Mouse (Mus musculus): Measurements from ENCODE around the gene Mcm6. TPM values are rescaled to one million over a fixed set of nuclear protein-coding genes. Genes with fewer than 3 reads are reported as not detected.

Gene Mcm6
- polyA plus RNA-seq, 1 experiment from 2014 or later = 224 TPM

DNA sequence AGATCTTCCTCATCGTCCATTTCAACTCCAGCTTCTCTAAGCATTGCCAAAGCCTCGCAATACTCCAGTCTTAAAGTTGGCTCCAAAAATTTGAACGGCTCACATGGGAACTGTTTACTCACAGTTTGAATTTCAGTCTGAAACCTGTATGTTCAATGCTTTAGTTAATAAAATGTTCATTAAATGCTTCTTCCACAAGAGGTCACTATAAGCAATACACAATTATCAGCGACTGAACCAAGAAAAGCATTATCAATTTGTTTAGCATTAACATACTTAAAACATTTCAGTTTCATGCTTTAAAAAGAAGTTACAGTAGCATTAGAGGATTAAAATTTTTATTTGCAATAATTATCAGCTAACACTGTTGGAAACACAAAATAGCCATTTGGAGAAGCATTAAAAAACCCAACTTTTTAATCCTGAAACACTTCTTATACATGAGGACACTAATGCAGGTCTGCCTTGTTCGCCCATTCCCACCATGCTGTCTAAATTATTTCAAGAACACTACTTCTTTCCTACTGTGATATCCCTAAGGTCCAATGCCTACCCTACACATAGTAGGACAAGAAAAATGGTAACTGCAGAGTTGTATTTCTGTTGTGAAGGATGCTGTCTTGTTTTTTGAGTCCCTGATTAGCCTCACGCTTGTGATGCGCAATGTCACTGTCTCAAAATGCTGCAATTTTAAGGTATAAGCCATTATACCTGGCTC, 12.8 kb upstream of the Mcm6 start:
- Histone ChIP-seq H3K36me3 (peaks cover 16% of the 10 kb centered on the region), H3K9ac (no peak overlapping the region), H3K27me3 (replicated peaks) (no peaks in the 10 kb centered on the region), H3K4me3 (replicated peaks) (no peak overlapping the region), H3K4me2 (no peak overlapping the region), H3K4me1 (no peaks in the 10 kb centered on the region), H3K9me3 (no peaks in the 10 kb centered on the region), H3K27ac (no peak overlapping the region)
- WGBS = 76% methylated on average over 7 of the region's 7 CpGs
- ATAC-seq (ENCODE audit: insufficient read depth, low FRiP score, low read depth) = no peak

- H3K4me2 ChIP-seq = no peak overlapping the region
- ATAC-seq (ENCODE audit: insufficient read depth, low FRiP score, low read depth) = no peak
- no peaks in the 10 kb centered on the region for H3K4me1 ChIP-seq
- no peak overlapping the region for H3K9ac ChIP-seq
- H3K4me3 ChIP-seq (replicated peaks) = no peak overlapping the region
- no peaks in the 10 kb centered on the region for H3K27me3 ChIP-seq (replicated peaks)
- H3K27ac ChIP-seq = no peak overlapping the region
- no peaks in the 10 kb centered on the region for H3K9me3 ChIP-seq
- H3K36me3 ChIP-seq = peaks cover 10% of the 10 kb centered on the region; the same call in 1 of the 2 replicates
- WGBS = 73% methylated on average over 5 of the region's 5 CpGs
These were observed 9.4 kb upstream of the Mcm6 start for GRCm38 (mm10) chr1:128368732-128369441.

- Histone ChIP-seq H3K4me3 (replicated peaks) (no peak overlapping the region), H3K27ac (no peak overlapping the region), H3K4me1 (peaks cover 14% of the 10 kb centered on the region; the same call in 1 of the 2 replicates), H3K36me3 (peaks cover 20% of the 10 kb centered on the region), H3K9me3 (no peaks in the 10 kb centered on the region), H3K9ac (no peak overlapping the region), H3K4me2 (no peak overlapping the region), H3K27me3 (replicated peaks) (no peaks in the 10 kb centered on the region)
- ATAC-seq (ENCODE audit: insufficient read depth, low FRiP score, low read depth) = no peak
- 63% methylated on average over 2 of the region's 2 CpGs for WGBS
These were observed 1.1 kb upstream of the Mcm6 start for GRCm38 (mm10) chr1:128360601-128361000.

- peak; percentile 74 for ATAC-seq (ENCODE audit: insufficient read depth, low FRiP score, low read depth)
- peaks cover 17% of the 10 kb centered on the region for H3K36me3 ChIP-seq
- no peaks in the 10 kb centered on the region for H3K9me3 ChIP-seq
- peak overlapping the region; percentile 95 for H3K27ac ChIP-seq
- H3K27me3 ChIP-seq (replicated peaks) = no peaks in the 10 kb centered on the region
- under 1% methylated on average over 35 of the region's 35 CpGs for whole genome bisulfite sequencing
- H3K4me2 ChIP-seq = peak overlapping the region; percentile 51
- peak overlapping the region; percentile 86 for H3K9ac ChIP-seq
- H3K4me3 ChIP-seq (replicated peaks) = peak overlapping the region; percentile 86
- peaks cover 14% of the 10 kb centered on the region; the same call in 1 of the 2 replicates for H3K4me1 ChIP-seq
These were observed 429 bp downstream of the Mcm6 start for GRCm38 (mm10) chr1:128358916-128359553.

- WGBS = 47% methylated on average over 6 of the region's 6 CpGs
- Histone ChIP-seq H3K27ac (peak overlapping the region; percentile 95; the same call in 1 of the 2 replicates), H3K36me3 (peaks cover 15% of the 10 kb centered on the region), H3K9me3 (no peaks in the 10 kb centered on the region), H3K4me3 (replicated peaks) (peak overlapping the region; percentile 86), H3K27me3 (replicated peaks) (no peaks in the 10 kb centered on the region), H3K9ac (peak overlapping the region; percentile 22; the same call in 1 of the 2 replicates), H3K4me1 (peaks cover 14% of the 10 kb centered on the region; the same call in 1 of the 2 replicates), H3K4me2 (peak overlapping the region; percentile 51)
- ATAC-seq (ENCODE audit: insufficient read depth, low FRiP score, low read depth) = no peak
These were observed 1.2 kb downstream of the Mcm6 start for GRCm38 (mm10) chr1:128358276-128358675.

DNA sequence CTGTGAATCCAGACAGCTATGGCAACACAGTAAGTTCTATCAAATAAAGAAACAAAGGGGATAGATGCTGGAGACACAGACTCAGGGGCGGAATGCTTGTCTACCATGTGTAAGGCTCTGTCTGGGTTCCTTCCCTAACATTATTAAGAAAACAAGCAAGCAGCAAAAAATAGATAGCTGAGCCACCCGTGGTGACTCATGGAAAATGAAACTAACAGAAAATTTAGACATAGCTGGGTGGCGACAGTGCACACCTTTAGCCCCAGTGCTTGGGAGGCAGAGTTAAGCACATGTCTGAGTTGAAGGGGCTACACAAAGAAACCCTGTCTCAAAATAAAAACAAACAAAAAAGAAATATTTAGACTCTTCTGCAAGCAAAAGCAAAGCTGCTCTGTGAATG, 2.0 kb downstream of the Mcm6 start:
- no peak for ATAC-seq (ENCODE audit: insufficient read depth, low FRiP score, low read depth)
- Histone ChIP-seq H3K9me3 (no peaks in the 10 kb centered on the region), H3K4me2 (peak overlapping the region; percentile 51), H3K27ac (peak overlapping the region; percentile 95; the same call in 1 of the 2 replicates), H3K36me3 (peaks cover 9% of the 10 kb centered on the region; the same call in 1 of the 2 replicates), H3K4me1 (peaks cover 14% of the 10 kb centered on the region; the same call in 1 of the 2 replicates), H3K4me3 (replicated peaks) (peak overlapping the region; percentile 86), H3K27me3 (replicated peaks) (no peaks in the 10 kb centered on the region), H3K9ac (no peak overlapping the region; the same call in 1 of the 2 replicates)
- 33% methylated on average over 3 of the region's 3 CpGs for WGBS

DNA sequence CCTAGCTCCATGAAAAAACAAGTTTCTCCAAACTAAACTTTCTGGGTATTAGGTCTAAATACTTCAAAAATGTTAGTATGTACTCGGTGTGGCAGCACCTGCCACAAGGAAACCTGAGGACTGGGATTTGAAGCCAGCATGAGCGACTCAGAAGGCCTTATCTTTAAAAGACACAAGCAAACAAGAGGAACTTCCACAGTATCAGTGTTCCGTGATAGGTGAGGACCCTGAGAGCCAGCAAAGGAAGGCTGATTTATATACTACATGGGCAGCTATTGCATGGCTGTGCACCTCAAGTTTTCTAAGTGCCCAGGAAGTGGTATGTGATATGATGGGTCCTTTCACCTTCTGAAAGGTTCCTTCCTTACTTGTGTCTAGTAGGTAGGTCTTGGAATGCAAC, 6.4 kb downstream of the Mcm6 start:
- H3K9me3 ChIP-seq = no peaks in the 10 kb centered on the region
- no peak for ATAC-seq (ENCODE audit: insufficient read depth, low FRiP score, low read depth)
- peaks cover 9% of the 10 kb centered on the region; the same call in 1 of the 2 replicates for H3K4me1 ChIP-seq
- no peak overlapping the region for H3K4me3 ChIP-seq (replicated peaks)
- peaks cover 23% of the 10 kb centered on the region; the same call in 1 of the 2 replicates for H3K36me3 ChIP-seq
- no peak overlapping the region for H3K9ac ChIP-seq
- no peaks in the 10 kb centered on the region for H3K27me3 ChIP-seq (replicated peaks)
- WGBS = 73% methylated on average over 3 of the region's 3 CpGs
- H3K27ac ChIP-seq = no peak overlapping the region
- no peak overlapping the region for H3K4me2 ChIP-seq

DNA sequence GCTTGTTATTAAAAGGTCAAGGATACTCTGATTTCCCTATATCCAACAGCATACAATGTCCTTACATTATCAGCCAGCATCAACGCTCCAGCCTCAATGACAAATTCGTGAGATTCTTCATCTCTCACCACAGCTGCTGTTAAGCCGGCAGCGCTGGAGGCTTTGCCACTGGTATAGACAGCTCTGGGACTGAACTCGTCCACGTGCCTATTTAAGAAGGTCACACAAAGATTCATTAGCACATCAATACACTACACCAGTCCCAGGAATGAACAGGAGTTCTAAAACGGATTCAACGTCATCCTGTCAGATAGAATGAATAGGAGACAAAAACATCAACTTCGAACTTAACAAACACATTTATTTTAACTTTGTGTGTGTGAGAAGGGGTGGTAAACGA, 15.2 kb downstream of the Mcm6 start:
- 85% methylated on average over 10 of the region's 10 CpGs for WGBS
- no peaks in the 10 kb centered on the region for H3K9me3 ChIP-seq
- H3K36me3 ChIP-seq = peaks cover 36% of the 10 kb centered on the region
- no peak overlapping the region for H3K4me3 ChIP-seq (replicated peaks)
- H3K27me3 ChIP-seq (replicated peaks) = no peaks in the 10 kb centered on the region
- ATAC-seq (ENCODE audit: insufficient read depth, low FRiP score, low read depth) = no peak
- H3K4me2 ChIP-seq = no peak overlapping the region
- no peaks in the 10 kb centered on the region for H3K4me1 ChIP-seq
- no peak overlapping the region for H3K9ac ChIP-seq
- H3K27ac ChIP-seq = no peak overlapping the region

DNA sequence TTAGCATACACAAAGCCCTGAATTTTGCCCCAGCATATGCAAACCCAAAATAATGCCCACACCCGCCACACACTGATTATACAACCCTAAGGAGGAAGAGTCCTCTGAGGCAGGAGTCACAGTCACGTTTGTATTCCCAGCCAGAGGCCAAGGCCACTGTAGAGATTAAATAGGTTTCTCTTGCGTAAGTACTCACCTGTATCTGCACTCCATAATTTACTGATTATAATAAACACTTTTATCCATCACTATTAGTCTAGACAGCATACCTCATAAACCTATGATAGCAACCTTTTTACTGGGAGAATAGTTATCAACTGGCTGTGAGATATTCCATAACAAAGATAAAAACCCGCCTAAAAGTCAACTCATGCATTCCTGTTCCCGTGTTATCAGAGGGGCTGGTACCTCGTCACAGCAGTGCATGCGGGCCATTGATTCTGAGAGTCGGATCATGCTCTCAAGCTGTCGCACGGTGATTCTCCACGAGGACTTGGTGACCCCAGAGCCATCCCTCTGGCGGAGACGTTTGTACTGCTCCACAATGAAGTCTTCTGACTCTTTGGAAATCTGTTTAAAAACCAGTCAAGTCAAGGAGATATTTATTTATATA, 21.6 kb downstream of the Mcm6 start:
- no peak overlapping the region for H3K27ac ChIP-seq
- no peak overlapping the region for H3K4me3 ChIP-seq (replicated peaks)
- no peak for ATAC-seq (ENCODE audit: insufficient read depth, low FRiP score, low read depth)
- H3K36me3 ChIP-seq = peaks cover 48% of the 10 kb centered on the region
- 80% methylated on average over 13 of the region's 13 CpGs for WGBS
- H3K4me1 ChIP-seq = no peaks in the 10 kb centered on the region
- no peaks in the 10 kb centered on the region for H3K9me3 ChIP-seq
- H3K27me3 ChIP-seq (replicated peaks) = no peaks in the 10 kb centered on the region
- no peak overlapping the region for H3K9ac ChIP-seq
- H3K4me2 ChIP-seq = no peak overlapping the region

DNA sequence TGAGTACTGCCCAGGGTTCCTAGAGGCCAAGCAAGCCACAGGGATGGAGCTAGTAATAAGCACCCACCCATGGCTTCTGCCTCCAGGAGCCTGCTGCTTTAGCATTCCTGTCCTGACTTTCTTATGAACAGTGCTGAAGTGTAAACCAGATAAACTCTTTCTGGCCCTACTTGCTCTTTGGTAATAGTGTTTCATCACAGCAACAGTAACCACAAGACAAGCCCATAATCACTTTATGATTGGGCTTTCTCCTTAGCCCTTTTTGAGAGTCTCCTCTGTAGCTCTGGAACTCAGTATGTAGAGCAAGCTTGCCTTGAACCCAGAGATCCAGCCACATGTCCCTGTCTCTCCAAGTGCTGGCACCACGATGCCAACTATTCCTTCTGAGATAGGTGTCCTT, 29.2 kb downstream of the Mcm6 start:
- WGBS = 91% methylated on average over 1 of the region's 1 CpGs
- H3K4me2 ChIP-seq = no peak overlapping the region
- ATAC-seq (ENCODE audit: insufficient read depth, low FRiP score, low read depth) = no peak

DNA sequence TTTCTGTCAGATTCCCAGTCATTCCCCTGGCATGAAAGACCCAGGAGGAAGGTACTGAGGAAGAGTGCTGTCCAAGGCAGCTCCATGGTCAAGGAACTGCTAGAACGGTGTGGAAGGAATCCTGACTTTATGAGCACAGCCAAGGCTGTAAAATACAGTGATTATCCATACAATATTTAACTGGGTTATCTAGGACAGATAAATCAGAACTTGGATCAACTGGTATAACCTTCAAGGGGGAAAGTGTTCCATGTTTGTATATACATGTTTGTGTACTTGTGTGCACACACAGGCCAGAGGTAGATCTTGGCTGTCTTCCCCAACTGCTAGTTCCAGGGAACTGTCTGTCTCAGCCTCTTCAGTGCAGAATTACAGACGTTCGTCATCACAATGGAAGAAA, 31.2 kb downstream of the Mcm6 start, which contains the start of gene Lct:
Lct (minus strand) TSS at position 101 of the 400 bp plus-strand sequence.
- Histone ChIP-seq H3K9ac (no peak within 1 kb of the TSS), H3K9me3 (no peaks in the 10 kb centered on the region), H3K4me2 (no peak within 1 kb of the TSS), H3K4me3 (replicated peaks) (no peak within 1 kb of the TSS), H3K36me3 (peaks cover 29% of the 10 kb centered on the region), H3K4me1 (no peaks in the 10 kb centered on the region), H3K27ac (no peak within 1 kb of the TSS), H3K27me3 (replicated peaks) (no peaks in the 10 kb centered on the region)
- no peak for ATAC-seq (ENCODE audit: insufficient read depth, low FRiP score, low read depth)
- 84% methylated on average over 3 of the region's 3 CpGs for WGBS

More for the DNA sequence above, 29.2 kb downstream of the Mcm6 start:
- H3K4me1 ChIP-seq = no peaks in the 10 kb centered on the region
- H3K36me3 ChIP-seq = peaks cover 49% of the 10 kb centered on the region
- H3K9me3 ChIP-seq = no peaks in the 10 kb centered on the region
- H3K9ac ChIP-seq = no peak overlapping the region
- no peak overlapping the region for H3K4me3 ChIP-seq (replicated peaks)
- no peaks in the 10 kb centered on the region for H3K27me3 ChIP-seq (replicated peaks)
- no peak overlapping the region for H3K27ac ChIP-seq

Data from stomach, embryonic 15.5 days (tissue).